8 mouse cellular contexts compared by ENCODE assay signal in the genomic region with DNA sequence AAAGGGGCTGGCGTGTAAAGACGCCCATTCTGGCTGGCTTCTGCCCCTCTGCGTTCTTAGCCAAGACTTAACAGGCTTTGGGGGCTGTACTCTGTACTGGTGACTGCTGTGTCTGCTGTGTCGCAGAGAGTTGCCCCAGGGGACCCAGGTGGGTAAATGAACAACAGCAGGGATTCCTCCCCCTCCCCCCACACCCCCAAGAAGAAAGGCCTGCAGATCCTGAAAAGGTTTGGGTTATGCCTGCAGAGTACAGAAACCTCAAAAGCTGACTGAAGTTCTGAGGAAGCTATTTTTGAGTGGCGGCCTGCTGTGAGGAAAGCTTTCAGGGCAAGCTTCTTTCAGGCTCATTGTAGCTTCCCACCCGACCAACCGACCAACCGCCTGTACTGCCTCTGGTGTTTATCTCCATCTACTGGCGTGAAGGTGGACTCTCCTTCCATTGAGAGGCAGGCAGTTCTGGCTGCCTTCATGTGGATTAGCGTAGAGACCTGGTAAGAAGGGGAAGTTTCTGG.
A peak's percentile ranks its signal among the peaks of the same experiment; 100 is the strongest.
DNase-seq lines count a peak whose midpoint lies in the region; ATAC-seq and TF ChIP-seq lines count a peak whose summit lies in the region.

No protein-coding gene starts in this region.

- peak overlapping the region; percentile 37; the same call in 1 of the 2 replicates for H3K4me3 ChIP-seq in E14TG2a.4 (replicated peaks; ENCODE audit: low read length)
- H3K4me3 ChIP-seq in heart, postnatal 0 days (ENCODE audit: low read depth, low read length), result no peak overlapping the region
- no peak overlapping the region for H3K4me3 ChIP-seq in liver, embryonic 14.5 days (ENCODE audit: insufficient read depth in 1 of 2, low read depth in 2 of 2, low read length in 2 of 2)

- no peak overlapping the region for H3K27ac ChIP-seq in heart, postnatal 0 days (ENCODE audit: low read depth)
- H3K27ac ChIP-seq in liver, embryonic 14.5 days, result no peak overlapping the region

- peaks cover 3% of the 10 kb centered on the region; the same call in 1 of the 2 replicates for H3K36me3 ChIP-seq in E14TG2a.4 (ENCODE audit: insufficient read depth, low read length)
- H3K36me3 ChIP-seq in heart, postnatal 0 days (replicated peaks; ENCODE audit: control insufficient read depth, insufficient read depth, low read length), result peaks cover 27% of the 10 kb centered on the region
- no peaks in the 10 kb centered on the region; the same call in 1 of the 2 replicates for H3K36me3 ChIP-seq in liver, embryonic 14.5 days (replicated peaks; ENCODE audit: control insufficient read depth, insufficient read depth, low read depth)

- H3K4me2 ChIP-seq in heart, postnatal 0 days (ENCODE audit: low read depth, low read length), result no peak overlapping the region
- H3K4me2 ChIP-seq in liver, embryonic 14.5 days (ENCODE audit: low read depth), result no peak overlapping the region

- no peak overlapping the region for H3K9ac ChIP-seq in heart, postnatal 0 days (replicated peaks; ENCODE audit: low read depth, low read length)
- no peak overlapping the region for H3K9ac ChIP-seq in liver, embryonic 14.5 days (replicated peaks)

- TF ChIP-seq EP300 in heart, postnatal 0 days (IDR thresholded peaks at IDR 0.05; ENCODE audit: low read depth), result no peak
- TF ChIP-seq EP300 in liver, embryonic 14.5 days (IDR thresholded peaks at IDR 0.05; ENCODE audit: low read depth), result no peak

- no peak for TF ChIP-seq CTCF in E14TG2a.4 (conservative IDR thresholded peaks at IDR 0.05; ENCODE audit: low read length)
- TF ChIP-seq CTCF in heart, postnatal 0 days (IDR thresholded peaks at IDR 0.05; ENCODE audit: low read depth), result peak; percentile 88
- TF ChIP-seq CTCF in liver, embryonic 14.5 days (IDR thresholded peaks at IDR 0.05; ENCODE audit: low read depth), result peak; percentile 63

- H3K4me1 ChIP-seq in E14TG2a.4 (replicated peaks; ENCODE audit: low read depth, low read length), result peaks cover 77% of the 10 kb centered on the region
- H3K4me1 ChIP-seq in heart, postnatal 0 days (ENCODE audit: control insufficient read depth, insufficient read depth), result peaks cover 4% of the 10 kb centered on the region; the same call in 1 of the 2 replicates
- peaks cover 8 to 15% of the 10 kb centered on the region in 2 experiments; a peak in 3 of 4 replicates for H3K4me1 ChIP-seq in liver, embryonic 14.5 days (replicated peaks; ENCODE audit: control insufficient read depth in 2 of 2, insufficient read depth in 2 of 2, low read length in 1 of 2)

- DNase-seq in frontal cortex, postnatal 14 days (ENCODE audit: low spot score in 2 of 2), result no peak
- DNase-seq in embryo, embryonic 10 days (ENCODE audit: low spot score), result peak; percentile 72
- DNase-seq in heart, postnatal 0 days (ENCODE audit: low spot score), result peak; percentile 77
- no peak for DNase-seq in liver, embryonic 14.5 days (ENCODE audit: low read depth in 3 of 3, low spot score in 3 of 3)
- DNase-seq in skeletal muscle tissue, adult 2 months (ENCODE audit: low read depth, low spot score), result peak; percentile 64
- no peak for DNase-seq in c-Kit-positive CD71-positive TER-119-positive erythroid progenitor cells, embryonic 14.5 days (ENCODE audit: low spot score)

- peak; percentile 73 for ATAC-seq in frontal cortex, adult (ENCODE audit: low TSS enrichment)
- ATAC-seq in heart, postnatal 0 days (ENCODE audit: insufficient read depth, low read depth), result no peak; the same call in 1 of the 2 replicates
- ATAC-seq in liver, embryonic 14.5 days (ENCODE audit: insufficient read depth), result no peak

- H3K9me3 ChIP-seq in E14TG2a.4 (ENCODE audit: low read length), result no peaks in the 10 kb centered on the region; the same call in 1 of the 2 replicates
- no peaks in the 10 kb centered on the region for H3K9me3 ChIP-seq in heart, postnatal 0 days (replicated peaks; ENCODE audit: control insufficient read depth, low read length)
- no peaks in the 10 kb centered on the region for H3K9me3 ChIP-seq in liver, embryonic 14.5 days (ENCODE audit: control insufficient read depth, low read length)

- H3K27me3 ChIP-seq in E14TG2a.4 (ENCODE audit: insufficient read depth, low read length), result no peaks in the 10 kb centered on the region
- H3K27me3 ChIP-seq in heart, postnatal 0 days (ENCODE audit: control insufficient read depth, insufficient read depth, low read length), result no peaks in the 10 kb centered on the region
- H3K27me3 ChIP-seq in liver, embryonic 14.5 days (ENCODE audit: control insufficient read depth, insufficient read depth, low read length), result no peaks in the 10 kb centered on the region

- WGBS in heart, postnatal 0 days, result 31% methylated on average over 10 of the region's 10 CpGs
- WGBS in liver, embryonic 14.5 days (ENCODE audit: insufficient replicate concordance), result 30% methylated on average over 10 of the region's 10 CpGs

Comparison
In these comparisons a context has a peak if more than half of its experiments do, and no peak if none do; other contexts are left out.
1. DNase-seq: peak in embryo, embryonic 10 days (single experiment), heart, postnatal 0 days (single experiment) and skeletal muscle tissue, adult 2 months (single experiment); none in frontal cortex, postnatal 14 days (0 of 2), liver, embryonic 14.5 days (0 of 3) and c-Kit-positive CD71-positive TER-119-positive erythroid progenitor cells, embryonic 14.5 days (single experiment).